Mouse (Mus musculus) forebrain, embryonic 10.5 days (tissue): ENCODE results near the gene Foxc1. TPM values are rescaled to one million over a fixed set of nuclear protein-coding genes. Genes with fewer than 3 reads are reported as not detected.

Experiments used
- DNase-seq: peaks from one replicate; pipeline ENCODE4 v3.0.0-alpha.2; 2017; ENCODE audit warnings: low spot score; ENCODE audit errors: extremely low spot score
- H3K27ac ChIP-seq: fragments of 300-500 bp; sonication (generic); 2 replicates; pipeline ENCODE4 v1.5.1; 2016; ENCODE audit warnings: mild to moderate bottlenecking
- H3K27me3 ChIP-seq: fragments of 300-500 bp; sonication (generic); 2 replicates; pipeline ENCODE4 v1.6.1; 2016; ENCODE audit warnings: mild to moderate bottlenecking; ENCODE audit not compliant: poor library complexity, severe bottlenecking
- H3K36me3 ChIP-seq: fragments of 300-500 bp; sonication (generic); replicated peaks from 2 replicates; pipeline ENCODE4 v1.6.1; 2016; ENCODE audit warnings: mild to moderate bottlenecking, moderate library complexity
- H3K4me1 ChIP-seq: fragments of 300-500 bp; sonication (generic); 2 replicates; pipeline ENCODE4 v1.6.1; 2016
- H3K4me3 ChIP-seq: fragments of 300-500 bp; sonication (generic); 2 replicates; pipeline ENCODE4 v1.5.1; 2016; ENCODE audit warnings: mild to moderate bottlenecking, moderate library complexity
- H3K9me3 ChIP-seq: fragments of 300-500 bp; sonication (generic); 2 replicates; pipeline ENCODE4 v1.6.1; 2016; ENCODE audit warnings: mild to moderate bottlenecking, moderate library complexity
- WGBS: fragments of 180-500 bp; shearing (Covaris S2); methylation state at CpG from one replicate; pipeline ENCODE4 v1.1.7; 2016; 5-methylcytosine and 5-hydroxymethylcytosine counted together
- polyA plus RNA-seq: library from polyadenylated mRNA; unstranded; fragments of >200 nt; fragmentation: Nextera tagmentation; extraction: Ambion mirVana; gene quantifications from 2 replicates; pipeline ENCODE4 v1.2.1, GENCODE M21; 2016

Foxc1 gene
- polyA plus RNA-seq, 1 experiment from 2014 or later: 2.6 TPM

- Histone ChIP-seq H3K4me3 (no peak overlapping the region), H3K27me3 (peaks cover 28% of the 10 kb centered on the region), H3K4me1 (peaks cover 29% of the 10 kb centered on the region), H3K9me3 (no peaks in the 10 kb centered on the region), H3K36me3 (no peaks in the 10 kb centered on the region), H3K27ac (no peak overlapping the region)
- WGBS: 79% methylated on average over 1 of the region's 1 CpGs
- DNase-seq: no peak
Observed at GRCm38 (mm10) chr13:31825180-31825579, 18.7 kb downstream of the Foxc1 start.

- Histone ChIP-seq H3K27me3 (peaks cover 8% of the 10 kb centered on the region), H3K4me1 (peaks cover 13% of the 10 kb centered on the region), H3K27ac (no peak overlapping the region), H3K36me3 (no peaks in the 10 kb centered on the region), H3K4me3 (no peak overlapping the region), H3K9me3 (no peaks in the 10 kb centered on the region)
- DNase-seq: no peak
- 75% methylated on average over 5 of the region's 5 CpGs for WGBS
Observed at GRCm38 (mm10) chr13:31827160-31827559, 20.7 kb downstream of the Foxc1 start.

- no peaks in the 10 kb centered on the region for H3K36me3 ChIP-seq
- H3K27ac ChIP-seq: no peak overlapping the region
- H3K9me3 ChIP-seq: no peaks in the 10 kb centered on the region
- peaks cover 1% of the 10 kb centered on the region for H3K27me3 ChIP-seq
- no peak for DNase-seq
- H3K4me1 ChIP-seq: peaks cover 6% of the 10 kb centered on the region
- no peak overlapping the region for H3K4me3 ChIP-seq
- WGBS: 67% methylated on average over 3 of the region's 3 CpGs
Observed at GRCm38 (mm10) chr13:31827820-31828332, 21.4 kb downstream of the Foxc1 start.

GRCm38 (mm10) chr13:31828446-31828845 is 22.0 kb downstream of the Foxc1 start:
- WGBS: 92% methylated on average over 4 of the region's 4 CpGs
- Histone ChIP-seq H3K27ac (no peak overlapping the region), H3K4me1 (peaks cover 1% of the 10 kb centered on the region), H3K4me3 (no peak overlapping the region), H3K9me3 (no peaks in the 10 kb centered on the region), H3K36me3 (no peaks in the 10 kb centered on the region), H3K27me3 (no peaks in the 10 kb centered on the region; the same call in 1 of the 2 replicates)
- DNase-seq: no peak

DNA sequence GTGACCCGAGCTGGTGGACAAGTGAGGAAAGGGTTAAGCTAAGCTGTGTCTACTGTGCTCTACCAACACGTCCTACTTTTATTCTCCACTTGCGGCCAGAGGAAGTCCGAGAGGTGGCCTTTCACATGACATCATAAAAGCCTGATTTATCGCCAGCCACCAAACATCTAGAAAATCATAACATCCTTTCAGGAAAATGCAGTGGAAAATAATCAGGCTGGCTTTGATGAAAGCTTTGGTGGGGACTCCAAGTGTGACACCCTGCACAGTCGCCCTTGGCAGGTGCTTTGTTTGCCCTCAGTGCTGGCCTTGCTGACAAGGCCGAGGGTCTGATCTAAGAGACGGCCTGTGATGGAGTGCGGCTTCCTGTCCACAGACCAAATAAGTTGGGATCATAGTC is 23.9 kb downstream of the Foxc1 start:
- no peaks in the 10 kb centered on the region for H3K9me3 ChIP-seq
- DNase-seq: no peak

DNA sequence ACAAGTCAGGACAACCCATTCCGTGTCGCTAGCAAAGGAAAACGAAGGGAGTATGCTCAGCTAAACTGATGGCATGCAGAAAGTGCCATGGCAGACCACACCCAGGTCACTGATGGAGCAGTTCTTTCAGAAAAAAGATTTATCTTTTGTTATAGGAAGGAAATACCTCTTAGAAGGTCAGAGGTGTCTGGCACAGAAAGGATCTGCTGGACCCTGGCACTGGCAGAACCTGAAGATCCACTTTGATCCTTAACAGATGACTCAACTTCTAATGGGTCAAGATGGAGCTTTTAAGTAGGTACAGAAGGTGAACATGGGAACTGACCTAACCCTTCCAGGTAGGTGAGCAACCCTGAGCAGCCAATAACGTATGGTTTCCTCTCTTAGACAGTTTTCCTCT is 29.4 kb downstream of the Foxc1 start:
- no peak for DNase-seq

More for the DNA sequence above, 23.9 kb downstream of the Foxc1 start:
- 78% methylated on average over 9 of the region's 9 CpGs for WGBS
- H3K36me3 ChIP-seq: no peaks in the 10 kb centered on the region
- no peaks in the 10 kb centered on the region for H3K27me3 ChIP-seq
- H3K4me1 ChIP-seq: no peaks in the 10 kb centered on the region
- H3K4me3 ChIP-seq: no peak overlapping the region
- H3K27ac ChIP-seq: no peak overlapping the region

GRCm38 (mm10) chr13:31849258-31849971 is 43.0 kb downstream of the Foxc1 start:
- H3K27me3 ChIP-seq: no peaks in the 10 kb centered on the region
- H3K9me3 ChIP-seq: no peaks in the 10 kb centered on the region
- no peak for DNase-seq
- 63% methylated on average over 5 of the region's 5 CpGs for WGBS
- no peak overlapping the region for H3K4me3 ChIP-seq
- H3K4me1 ChIP-seq: 0 out of 2 replicates have a peak, but pooled peaks cover 4% of the 10 kb centered on the region
- no peak overlapping the region for H3K27ac ChIP-seq
- H3K36me3 ChIP-seq: no peaks in the 10 kb centered on the region

More for the DNA sequence above, 29.4 kb downstream of the Foxc1 start:
- H3K27ac ChIP-seq: no peak overlapping the region
- H3K9me3 ChIP-seq: no peaks in the 10 kb centered on the region
- H3K4me3 ChIP-seq: no peak overlapping the region
- no peaks in the 10 kb centered on the region for H3K27me3 ChIP-seq
- H3K36me3 ChIP-seq: no peaks in the 10 kb centered on the region
- no peaks in the 10 kb centered on the region for H3K4me1 ChIP-seq
- WGBS: 90% methylated on average over 4 of the region's 4 CpGs

GRCm38 (mm10) chr13:31853564-31853963 is 47.1 kb downstream of the Foxc1 start:
- H3K36me3 ChIP-seq: no peaks in the 10 kb centered on the region
- no peaks in the 10 kb centered on the region for H3K27me3 ChIP-seq
- no peak for DNase-seq
- 0 out of 2 replicates have a peak, but pooled peaks cover 4% of the 10 kb centered on the region for H3K4me1 ChIP-seq
- H3K9me3 ChIP-seq: no peaks in the 10 kb centered on the region
- H3K27ac ChIP-seq: no peak overlapping the region
- WGBS: 56% methylated on average over 2 of the region's 2 CpGs
- H3K4me3 ChIP-seq: no peak overlapping the region

GRCm38 (mm10) chr13:31854000-31854399 is 47.6 kb downstream of the Foxc1 start:
- WGBS: 72% methylated on average over 4 of the region's 4 CpGs
- H3K27me3 ChIP-seq: no peaks in the 10 kb centered on the region
- no peak overlapping the region for H3K4me3 ChIP-seq
- DNase-seq: no peak
- no peaks in the 10 kb centered on the region for H3K9me3 ChIP-seq
- H3K27ac ChIP-seq: no peak overlapping the region
- H3K4me1 ChIP-seq: 0 out of 2 replicates have a peak, but pooled peaks cover 4% of the 10 kb centered on the region
- no peaks in the 10 kb centered on the region for H3K36me3 ChIP-seq

DNA sequence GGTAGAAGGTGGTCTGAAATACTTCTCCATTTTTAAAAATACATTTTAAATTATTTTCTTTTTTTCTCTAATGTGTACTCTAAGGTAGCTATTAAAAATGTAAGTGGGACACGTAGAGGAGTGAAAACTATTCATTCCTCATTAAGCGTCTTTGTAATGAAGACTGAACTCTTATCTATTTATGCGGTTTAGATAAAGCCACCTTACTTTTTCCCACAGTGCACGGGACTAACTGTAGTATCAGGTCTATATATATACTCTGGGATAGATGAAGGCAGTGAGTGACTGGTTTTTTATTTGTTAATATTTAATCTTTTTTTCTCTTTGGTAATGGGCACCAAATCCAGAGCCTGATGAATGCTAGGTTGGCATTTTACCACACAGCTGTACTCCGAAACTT is 53.8 kb downstream of the Foxc1 start:
- DNase-seq: no peak
- Histone ChIP-seq H3K4me3 (no peak overlapping the region), H3K9me3 (no peaks in the 10 kb centered on the region), H3K36me3 (no peaks in the 10 kb centered on the region), H3K27ac (no peak overlapping the region), H3K27me3 (no peaks in the 10 kb centered on the region), H3K4me1 (no peaks in the 10 kb centered on the region)
- WGBS: 96% methylated on average over 5 of the region's 5 CpGs

Other genes starting within 250 kb of the Foxc1 start
- not detected in 2 replicates for gene A530084C06Rik, start 247.3 kb upstream of the Foxc1 start, polyA plus RNA-seq
- 3.5 and 3.9 TPM in 2 replicates for gene Foxf2, start 180.8 kb upstream of the Foxc1 start, polyA plus RNA-seq